Mouse (Mus musculus): Measurements from ENCODE around the gene 1810010D01Rik. TPM values are rescaled to one million over a fixed set of nuclear protein-coding genes. Genes with fewer than 3 reads are reported as not detected.

1810010D01Rik gene
- polyA plus RNA-seq, 1 experiment from 2014 or later: 0.94 TPM

DNA sequence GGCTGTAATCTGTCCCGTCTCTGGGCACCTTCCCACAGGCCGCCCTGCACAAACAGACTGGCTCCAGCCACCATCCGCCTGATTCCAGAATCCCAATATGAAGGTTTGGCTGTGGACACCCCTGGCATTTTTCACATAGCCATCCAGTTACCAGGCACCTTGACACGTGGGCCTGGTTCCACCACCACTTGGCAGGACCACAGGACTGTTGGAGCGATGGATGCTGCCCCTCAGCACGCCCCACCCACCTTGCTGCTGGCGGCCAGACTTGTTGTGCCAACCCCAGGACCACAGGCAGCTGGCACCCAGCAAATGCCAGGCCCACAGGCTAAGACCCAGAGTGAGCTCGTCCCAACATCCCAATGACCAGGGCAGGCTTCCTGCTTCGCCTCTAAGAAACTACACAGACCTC is 11.5 kb upstream of the 1810010D01Rik start:
- no peak overlapping the region for H3K4me2 ChIP-seq (replicated peaks; ENCODE audit: low read depth, low read length)
- no peak overlapping the region for H3K4me3 ChIP-seq (ENCODE audit: low read depth, low read length)
- H3K27me3 ChIP-seq (replicated peaks; ENCODE audit: insufficient read depth, low read length): no peaks in the 10 kb centered on the region
- H3K9ac ChIP-seq (replicated peaks; ENCODE audit: low read depth): no peak overlapping the region
- 84% methylated on average over 9 of the region's 9 CpGs for WGBS
- DNase-seq (ENCODE audit: low spot score): no peak
- ATAC-seq: no peak
- 0 out of 2 replicates have a peak, but pooled peaks cover 4% of the 10 kb centered on the region for H3K4me1 ChIP-seq (ENCODE audit: insufficient read depth, low read depth, low read length)
- H3K36me3 ChIP-seq (ENCODE audit: insufficient read depth, low read length): no peaks in the 10 kb centered on the region
- TF ChIP-seq CTCF (IDR thresholded peaks at IDR 0.05) (no peak), EP300 (IDR thresholded peaks at IDR 0.05) (no peak)
- H3K9me3 ChIP-seq (ENCODE audit: low read length): no peaks in the 10 kb centered on the region
- H3K27ac ChIP-seq (ENCODE audit: low read length): no peak overlapping the region

GRCm38 (mm10) chr7:145216591-145216990 is 8.7 kb upstream of the 1810010D01Rik start:
- no peak for TF ChIP-seq EP300 (IDR thresholded peaks at IDR 0.05)
- peak; percentile 71 for TF ChIP-seq CTCF (IDR thresholded peaks at IDR 0.05)
- no peak overlapping the region for H3K27ac ChIP-seq (ENCODE audit: low read length)
- peak; percentile 64 for DNase-seq (ENCODE audit: low spot score)
- whole genome bisulfite sequencing: 54% methylated on average over 1 of the region's 1 CpGs
- H3K9ac ChIP-seq (replicated peaks; ENCODE audit: low read depth): no peak overlapping the region
- ATAC-seq: peak; percentile 63
- no peak overlapping the region for H3K4me3 ChIP-seq (ENCODE audit: low read depth, low read length)
- H3K4me1 ChIP-seq (ENCODE audit: insufficient read depth, low read depth, low read length): no peaks in the 10 kb centered on the region
- no peaks in the 10 kb centered on the region for H3K27me3 ChIP-seq (replicated peaks; ENCODE audit: insufficient read depth, low read length)
- H3K4me2 ChIP-seq (replicated peaks; ENCODE audit: low read depth, low read length): no peak overlapping the region
- no peaks in the 10 kb centered on the region for H3K9me3 ChIP-seq (ENCODE audit: low read length)
- H3K36me3 ChIP-seq (ENCODE audit: insufficient read depth, low read length): no peaks in the 10 kb centered on the region

GRCm38 (mm10) chr7:145215476-145215875 is 7.6 kb upstream of the 1810010D01Rik start:
- WGBS: 57% methylated on average over 4 of the region's 4 CpGs
- Histone ChIP-seq H3K36me3 (ENCODE audit: insufficient read depth, low read length) (no peaks in the 10 kb centered on the region), H3K27me3 (replicated peaks; ENCODE audit: insufficient read depth, low read length) (no peaks in the 10 kb centered on the region), H3K27ac (ENCODE audit: low read length) (no peak overlapping the region), H3K4me3 (ENCODE audit: low read depth, low read length) (no peak overlapping the region), H3K4me2 (replicated peaks; ENCODE audit: low read depth, low read length) (no peak overlapping the region), H3K9me3 (ENCODE audit: low read length) (no peaks in the 10 kb centered on the region), H3K4me1 (ENCODE audit: insufficient read depth, low read depth, low read length) (no peaks in the 10 kb centered on the region), H3K9ac (replicated peaks; ENCODE audit: low read depth) (no peak overlapping the region)
- ATAC-seq: no peak
- no peak for TF ChIP-seq CTCF (IDR thresholded peaks at IDR 0.05)
- no peak for TF ChIP-seq EP300 (IDR thresholded peaks at IDR 0.05)
- no peak for DNase-seq (ENCODE audit: low spot score)

GRCm38 (mm10) chr7:145211680-145212659 is 4.1 kb upstream of the 1810010D01Rik start:
- no peak overlapping the region for H3K27ac ChIP-seq (ENCODE audit: low read length)
- TF ChIP-seq EP300 (IDR thresholded peaks at IDR 0.05) (no peak), CTCF (IDR thresholded peaks at IDR 0.05) (no peak)
- no peaks in the 10 kb centered on the region for H3K27me3 ChIP-seq (replicated peaks; ENCODE audit: insufficient read depth, low read length)
- no peak overlapping the region for H3K4me3 ChIP-seq (ENCODE audit: low read depth, low read length)
- H3K4me1 ChIP-seq (ENCODE audit: insufficient read depth, low read depth, low read length): peaks cover under 1% of the 10 kb centered on the region; the same call in 1 of the 2 replicates
- H3K9ac ChIP-seq (replicated peaks; ENCODE audit: low read depth): no peak overlapping the region
- H3K4me2 ChIP-seq (replicated peaks; ENCODE audit: low read depth, low read length): no peak overlapping the region
- no peaks in the 10 kb centered on the region for H3K9me3 ChIP-seq (ENCODE audit: low read length)
- no peak for DNase-seq (ENCODE audit: low spot score)
- 26% methylated on average over 14 of the region's 14 CpGs for WGBS
- no peak for ATAC-seq
- H3K36me3 ChIP-seq (ENCODE audit: insufficient read depth, low read length): no peaks in the 10 kb centered on the region

DNA sequence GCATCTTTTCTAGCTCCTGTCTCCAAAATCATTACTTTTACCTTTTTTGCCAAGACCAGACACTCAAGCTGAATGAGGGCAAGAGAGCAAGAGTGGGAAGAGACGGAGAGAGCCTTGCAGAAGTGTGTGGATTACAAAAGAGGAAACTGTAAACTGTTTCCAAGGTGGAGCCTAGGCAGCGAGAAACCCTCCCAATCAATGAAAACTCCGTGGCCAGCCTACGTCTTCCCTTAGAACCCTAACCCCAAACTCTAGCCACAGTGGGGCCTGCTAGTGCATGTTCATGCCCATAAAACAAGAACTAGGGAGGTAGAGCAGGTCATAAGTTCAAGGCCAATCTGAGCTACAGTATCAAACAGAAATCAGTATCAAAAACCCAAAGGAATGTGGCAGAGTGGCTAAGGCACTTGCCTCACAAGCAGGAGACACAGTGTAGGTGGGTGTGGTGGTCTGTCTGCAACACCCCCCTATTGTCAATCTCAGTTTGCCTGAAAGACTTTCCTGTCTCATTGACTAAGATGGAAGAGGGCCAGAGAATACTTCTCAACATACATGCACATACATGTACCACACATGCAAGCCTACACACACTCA is 2.7 kb upstream of the 1810010D01Rik start:
- ATAC-seq: no peak
- DNase-seq (ENCODE audit: low spot score): no peak
- no peak overlapping the region for H3K4me2 ChIP-seq (replicated peaks; ENCODE audit: low read depth, low read length)
- H3K4me3 ChIP-seq (ENCODE audit: low read depth, low read length): no peak overlapping the region
- no peak for TF ChIP-seq EP300 (IDR thresholded peaks at IDR 0.05)
- no peak for TF ChIP-seq CTCF (IDR thresholded peaks at IDR 0.05)
- no peak overlapping the region for H3K27ac ChIP-seq (ENCODE audit: low read length)
- no peak overlapping the region for H3K9ac ChIP-seq (replicated peaks; ENCODE audit: low read depth)
- H3K27me3 ChIP-seq (replicated peaks; ENCODE audit: insufficient read depth, low read length): no peaks in the 10 kb centered on the region
- no peaks in the 10 kb centered on the region for H3K36me3 ChIP-seq (ENCODE audit: insufficient read depth, low read length)
- 69% methylated on average over 4 of the region's 4 CpGs for WGBS
- no peaks in the 10 kb centered on the region for H3K9me3 ChIP-seq (ENCODE audit: low read length)
- H3K4me1 ChIP-seq (ENCODE audit: insufficient read depth, low read depth, low read length): peaks cover 8% of the 10 kb centered on the region

DNA sequence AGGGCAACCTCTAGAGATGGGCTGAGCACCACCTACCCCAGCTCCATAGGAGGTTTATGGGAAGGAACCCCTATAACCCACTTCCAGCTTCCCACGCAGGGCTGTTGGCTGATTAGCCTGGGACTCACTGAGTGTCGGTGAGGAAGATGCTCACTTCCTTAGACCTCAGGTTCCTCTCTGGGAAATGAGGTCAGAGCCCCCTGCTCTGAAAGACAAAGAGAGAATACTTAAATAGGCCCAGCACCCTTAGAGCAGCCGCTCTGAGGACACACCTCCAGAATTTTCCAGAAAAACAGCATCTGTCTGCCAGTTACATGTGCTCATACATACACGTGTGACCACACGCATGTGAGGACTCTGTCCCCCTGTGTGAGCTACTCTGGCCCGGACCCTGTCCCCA is 1.1 kb downstream of the 1810010D01Rik start:
- no peaks in the 10 kb centered on the region for H3K9me3 ChIP-seq (ENCODE audit: low read length)
- H3K27ac ChIP-seq (ENCODE audit: low read length): 0 out of 2 replicates have a peak overlapping the region, but pooled peaks have one; percentile 62
- DNase-seq (ENCODE audit: low spot score): no peak
- no peaks in the 10 kb centered on the region for H3K27me3 ChIP-seq (replicated peaks; ENCODE audit: insufficient read depth, low read length)
- 60% methylated on average over 6 of the region's 6 CpGs for WGBS
- peak overlapping the region; percentile 54; the same call in 1 of the 2 replicates for H3K9ac ChIP-seq (replicated peaks; ENCODE audit: low read depth)
- H3K4me3 ChIP-seq (ENCODE audit: low read depth, low read length): peak overlapping the region; percentile 5; the same call in 1 of the 2 replicates
- ATAC-seq: peak; percentile 18
- H3K4me1 ChIP-seq (ENCODE audit: insufficient read depth, low read depth, low read length): peaks cover 8% of the 10 kb centered on the region
- H3K36me3 ChIP-seq (ENCODE audit: insufficient read depth, low read length): no peaks in the 10 kb centered on the region
- TF ChIP-seq EP300 (IDR thresholded peaks at IDR 0.05) (no peak), CTCF (IDR thresholded peaks at IDR 0.05) (no peak)
- H3K4me2 ChIP-seq (replicated peaks; ENCODE audit: low read depth, low read length): peak overlapping the region; percentile 54
